Mouse (Mus musculus) R1 (cell line): ENCODE data around the gene Sfi1.
"Not testable (repeated sequence)": the region's sequence is repeated elsewhere in the genome, so short reads cannot be mapped to it uniquely, and the experiment has no call there.

Source experiments
- DNase-seq: peaks from one replicate; pipeline ENCODE4 v3.0.0-alpha.2; 2018; ENCODE audit warnings: low read depth, low spot score

Gene Sfi1

DNA sequence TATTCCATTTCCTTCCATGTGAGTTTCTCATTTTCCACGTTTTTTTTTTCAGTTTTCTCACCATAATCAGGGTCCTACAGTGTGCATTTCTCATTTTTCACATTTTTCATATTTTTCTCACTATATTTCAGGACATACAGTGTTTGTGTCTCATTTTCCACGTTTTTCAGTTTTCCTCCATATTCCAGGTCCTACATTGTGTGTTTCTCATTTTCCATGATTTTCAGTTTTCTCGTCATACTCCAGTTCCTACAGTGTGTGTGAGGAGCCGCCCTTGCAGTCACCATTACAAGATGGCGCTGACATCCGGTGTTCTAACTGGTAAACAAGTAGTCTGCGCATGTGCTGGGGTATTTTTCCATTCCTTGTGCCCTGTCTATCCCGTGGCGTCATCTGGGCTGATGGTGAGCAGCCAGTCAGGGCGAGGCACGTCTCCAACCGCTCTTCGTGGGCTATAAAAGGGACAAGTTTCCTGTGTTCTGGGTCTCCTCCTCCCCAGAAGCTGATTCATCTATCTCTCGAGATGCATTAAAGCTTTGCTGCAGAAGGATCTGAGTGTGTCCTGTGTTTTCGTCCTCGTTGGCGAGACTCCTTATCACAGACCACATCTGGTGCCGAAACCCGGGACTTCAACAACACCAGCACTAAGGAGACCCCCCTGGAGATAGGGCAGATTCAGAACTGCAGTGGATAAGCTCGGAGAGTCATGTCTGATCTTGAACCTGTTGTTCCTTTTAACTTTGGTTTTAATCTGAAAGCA is 88.6 kb downstream of the Sfi1 start:
- not testable (repeated sequence) for DNase-seq

DNA sequence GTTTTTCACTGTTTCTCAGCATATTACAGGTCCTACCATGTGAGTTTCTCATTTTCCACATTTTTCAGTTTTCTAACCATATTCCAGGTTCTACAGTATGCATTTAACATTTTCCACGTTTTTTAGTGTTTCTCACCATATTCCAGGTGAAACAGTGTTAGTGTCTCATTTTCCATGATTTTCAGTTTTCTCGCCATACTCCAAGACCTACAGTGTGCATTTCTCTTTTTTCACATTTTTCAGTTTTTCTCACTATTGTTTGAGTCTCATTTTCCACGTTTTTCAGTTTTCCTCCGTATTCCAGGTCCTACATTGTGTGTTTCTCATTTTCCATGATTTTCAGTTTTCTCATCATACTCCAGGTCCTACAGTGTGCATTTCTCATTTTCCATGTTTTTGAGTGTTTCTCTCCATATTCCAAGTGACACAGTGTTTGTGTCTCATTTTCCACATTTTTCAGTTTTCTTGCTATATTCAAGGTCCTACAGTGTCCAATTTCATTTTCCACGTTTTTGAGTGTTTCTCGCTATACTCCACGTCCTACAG is 89.6 kb downstream of the Sfi1 start:
- peak; percentile 30 for DNase-seq

DNA sequence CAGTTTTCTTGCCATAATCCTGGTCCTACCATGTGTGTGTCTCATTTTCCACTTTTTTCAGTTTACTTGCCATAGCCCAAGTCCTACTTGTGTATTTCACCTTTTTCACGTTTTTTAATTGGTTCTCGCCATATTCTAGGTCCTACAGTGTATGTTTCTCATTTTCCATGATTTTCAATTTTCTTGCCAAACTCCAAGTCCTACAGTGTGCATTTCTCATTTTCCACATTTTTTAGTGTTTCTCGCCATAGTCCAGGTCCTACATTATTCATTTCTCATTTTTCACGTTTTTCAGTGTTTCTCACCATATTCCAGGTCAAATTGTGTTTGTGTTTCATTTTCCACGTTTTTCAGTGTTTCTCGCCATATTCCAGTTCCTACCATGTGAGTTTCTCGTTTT is 90.6 kb downstream of the Sfi1 start:
- DNase-seq: not testable (repeated sequence)

DNA sequence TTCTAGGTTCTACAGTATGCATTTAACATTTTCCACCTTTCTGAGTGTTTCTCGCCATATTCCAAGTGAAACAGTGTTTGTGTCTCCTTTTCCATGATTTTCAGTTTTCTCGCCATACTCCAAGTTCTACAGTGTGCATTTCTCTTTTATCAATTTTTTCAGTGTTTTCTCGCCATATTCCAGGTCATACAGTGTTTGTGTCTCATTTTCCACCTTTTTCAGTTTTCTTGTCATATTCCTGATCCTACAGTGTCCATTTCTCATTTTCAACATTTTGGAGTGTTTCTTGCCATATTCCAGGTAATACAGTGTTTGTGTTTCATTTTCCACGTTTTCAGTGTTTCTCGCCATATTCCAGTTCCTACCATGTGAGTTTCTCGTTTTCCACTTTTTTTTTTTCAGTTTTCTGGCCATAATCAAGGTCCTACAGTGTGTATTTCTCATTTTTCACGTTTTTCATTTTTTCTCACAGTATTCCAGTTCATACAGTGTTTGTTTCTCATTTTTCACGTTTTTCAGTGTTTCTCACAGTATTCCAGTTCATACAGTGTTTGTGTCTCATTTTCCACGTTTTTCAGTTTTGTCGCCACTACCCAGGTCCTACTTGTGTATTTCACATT is 91.3 kb downstream of the Sfi1 start:
- peak; percentile 30 for DNase-seq

DNA sequence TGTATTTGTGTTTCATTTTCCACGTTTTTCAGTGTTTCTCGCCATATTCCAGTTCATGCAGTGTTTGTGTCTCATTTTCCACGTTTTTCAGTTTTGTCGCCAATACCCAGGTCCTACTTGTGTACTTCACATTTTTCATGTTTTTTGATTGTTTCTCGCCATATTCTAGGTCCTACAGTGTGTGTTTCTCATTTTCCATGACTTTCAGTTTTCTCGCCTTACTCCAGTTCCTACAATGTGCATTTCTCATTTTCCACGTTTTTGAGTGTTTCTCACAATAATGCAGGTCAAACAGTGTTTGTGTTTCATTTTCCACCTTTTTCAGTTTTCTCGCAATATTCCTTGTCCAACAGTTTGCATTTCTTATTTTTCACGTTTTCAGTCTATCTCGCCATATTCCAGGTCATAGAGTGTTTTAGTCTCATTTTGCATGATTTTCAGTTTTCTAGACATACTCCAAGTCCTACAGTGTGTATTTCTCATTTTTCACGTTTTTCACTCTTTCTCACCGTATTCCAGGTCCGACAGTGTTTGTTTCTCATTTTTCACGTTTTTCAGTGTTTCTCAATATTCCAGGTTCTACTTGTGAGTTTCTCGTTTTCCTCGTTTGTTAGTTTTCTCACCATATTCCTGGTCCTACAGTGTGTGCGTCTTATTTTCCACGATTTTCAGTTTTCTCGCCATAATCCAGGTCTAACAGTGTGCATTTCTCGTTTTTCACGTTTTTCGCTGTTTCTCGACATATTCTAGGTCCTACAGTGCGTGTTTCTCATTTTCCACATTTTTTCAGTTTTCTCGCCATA is 92.0 kb downstream of the Sfi1 start:
- DNase-seq: peak; percentile 43

DNA sequence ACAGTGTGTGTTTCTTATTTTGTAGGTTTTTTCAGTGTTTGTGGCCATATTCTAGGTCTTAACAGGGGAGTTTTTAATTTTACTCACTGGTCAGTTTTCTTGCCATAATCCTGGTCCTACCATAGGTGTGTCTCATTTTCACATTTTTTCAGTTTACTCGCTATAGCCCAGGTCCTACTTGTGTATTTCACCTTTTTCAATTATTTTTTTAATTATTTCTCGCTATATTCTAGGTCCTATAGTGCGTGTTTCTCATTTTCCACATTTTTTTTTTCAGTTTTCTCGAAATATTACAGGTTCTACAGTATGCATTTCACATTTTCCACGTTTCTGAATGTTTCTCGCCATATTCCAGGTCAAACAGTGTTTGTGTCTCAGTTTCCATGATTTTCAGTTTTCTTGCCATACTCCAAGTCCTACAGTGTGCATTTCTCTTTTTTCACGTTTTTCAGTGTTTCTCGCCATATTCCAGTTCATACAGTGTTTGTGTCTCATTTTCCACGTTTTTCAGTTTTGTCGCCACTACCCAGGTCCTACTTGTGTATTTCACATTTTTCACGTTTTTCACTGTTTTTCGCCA is 93.1 kb downstream of the Sfi1 start:
- peak; percentile 67 for DNase-seq
